Mouse (Mus musculus) limb, embryonic 12.5 days (tissue): ENCODE measurements around the gene Pknox2. TPM values are rescaled to one million over a fixed set of nuclear protein-coding genes. Genes with fewer than 3 reads are reported as not detected.

Source experiments
- ATAC-seq: fragments of 200-750 bp; cut with Nextera tagmentation; 2 replicates; pipeline ENCODE4 v1.8.0; 2017; ENCODE audit warnings: low read depth, moderate TSS enrichment; ENCODE audit not compliant: insufficient number of reproducible peaks, insufficient read depth, low FRiP score, low TSS enrichment
- H3K27ac ChIP-seq: fragments of 300-500 bp; sonication (generic); 2 replicates; pipeline ENCODE4 v1.5.1; 2016; ENCODE audit warnings: mild to moderate bottlenecking, moderate library complexity
- H3K27me3 ChIP-seq: fragments of 300-500 bp; sonication (generic); 2 replicates; pipeline ENCODE4 v1.6.1; 2016; ENCODE audit warnings: mild to moderate bottlenecking, moderate library complexity
- H3K36me3 ChIP-seq: fragments of 300-500 bp; sonication (generic); 2 replicates; pipeline ENCODE4 v1.6.1; 2016; ENCODE audit warnings: mild to moderate bottlenecking, moderate library complexity
- H3K4me1 ChIP-seq: fragments of 300-500 bp; sonication (generic); replicated peaks from 2 replicates; pipeline ENCODE4 v1.6.1; 2016
- H3K4me2 ChIP-seq: fragments of 300-500 bp; sonication (generic); 2 replicates; pipeline ENCODE4 v1.6.1; 2016; ENCODE audit warnings: mild to moderate bottlenecking, moderate library complexity
- H3K4me3 ChIP-seq: fragments of 300-500 bp; sonication (generic); replicated peaks from 2 replicates; pipeline ENCODE4 v1.5.1; 2016; ENCODE audit warnings: mild to moderate bottlenecking
- H3K9ac ChIP-seq: fragments of 300-500 bp; sonication (generic); replicated peaks from 2 replicates; pipeline ENCODE4 v1.6.1; 2016; ENCODE audit warnings: mild to moderate bottlenecking, moderate library complexity
- H3K9me3 ChIP-seq: fragments of 300-500 bp; sonication (generic); 2 replicates; pipeline ENCODE4 v1.6.1; 2016; ENCODE audit warnings: mild to moderate bottlenecking, moderate library complexity
- WGBS: fragments of 180-500 bp; shearing (Covaris S2); methylation state at CpG from one replicate; pipeline ENCODE4 v1.1.7; 2016; 5-methylcytosine and 5-hydroxymethylcytosine counted together
- polyA plus RNA-seq: library from polyadenylated mRNA; unstranded; fragments of >200 nt; fragmentation: Nextera tagmentation; extraction: Ambion mirVana; gene quantifications from 2 replicates; pipeline ENCODE4 v1.2.1, GENCODE M21; 2016

Pknox2 gene
- polyA plus RNA-seq, 1 experiment from 2014 or later, result 15.5 TPM

DNA sequence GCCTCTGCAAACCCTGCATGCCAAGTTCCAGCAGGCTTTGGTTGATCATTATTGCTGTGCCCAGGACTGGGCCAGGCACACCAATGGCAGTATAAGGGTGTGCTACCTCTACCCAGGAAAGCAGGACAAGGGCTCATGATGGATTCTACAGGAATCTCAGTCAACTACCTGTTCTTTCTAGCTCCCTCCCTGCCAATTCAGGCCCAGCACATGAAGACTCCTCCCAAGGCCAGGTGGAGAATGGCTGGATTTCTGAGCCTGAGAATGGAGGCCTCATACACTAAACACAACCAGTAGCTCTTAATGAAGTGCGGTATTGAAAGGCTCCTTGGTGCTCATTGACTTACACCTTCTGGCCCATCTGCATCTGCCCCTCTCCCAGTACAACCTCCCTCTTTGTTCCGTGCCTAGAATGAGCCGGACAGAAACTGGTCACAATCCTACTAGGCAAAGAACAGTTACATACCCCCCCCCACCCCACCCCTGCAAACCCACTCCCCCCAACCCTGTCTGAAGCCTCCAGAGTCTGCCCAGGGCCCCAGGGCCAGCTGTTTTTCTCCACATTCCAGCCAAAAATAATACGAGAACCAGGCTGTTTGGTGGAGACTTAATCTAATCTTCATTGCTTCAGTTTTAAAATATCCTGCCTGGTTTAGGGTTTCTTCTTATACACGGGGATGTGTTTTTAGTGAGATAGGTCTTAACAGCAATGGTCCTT is 6.6 kb downstream of the Pknox2 start:
- Histone ChIP-seq H3K4me1 (peaks cover 82% of the 10 kb centered on the region), H3K9ac (no peak overlapping the region), H3K27me3 (peaks cover 71% of the 10 kb centered on the region), H3K4me2 (peak overlapping the region; percentile 49; the same call in 1 of the 2 replicates), H3K9me3 (no peaks in the 10 kb centered on the region), H3K36me3 (no peaks in the 10 kb centered on the region), H3K4me3 (no peak overlapping the region), H3K27ac (peak overlapping the region; percentile 59)
- WGBS, result 16% methylated on average over 5 of the region's 5 CpGs
- no peak for ATAC-seq

DNA sequence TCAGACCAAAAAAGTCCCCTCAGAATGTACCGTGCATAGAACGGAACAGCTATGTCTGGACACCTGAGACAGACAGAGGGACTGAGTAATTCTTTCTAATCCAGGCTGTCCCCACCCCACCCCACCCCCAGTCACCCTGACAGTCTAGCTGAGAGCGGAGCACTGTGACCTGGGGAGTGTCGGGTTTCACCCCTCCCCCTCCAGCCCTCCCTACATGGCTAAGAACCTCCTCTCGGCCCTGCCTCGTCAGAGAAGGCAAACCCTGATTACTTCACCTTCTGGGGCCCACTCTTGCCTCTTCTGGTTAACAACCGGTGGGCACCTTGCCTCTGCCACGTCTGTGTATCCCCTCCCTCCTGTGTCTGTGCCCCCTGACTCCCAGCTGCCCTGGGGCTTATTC is 7.7 kb downstream of the Pknox2 start:
- H3K36me3 ChIP-seq, result no peaks in the 10 kb centered on the region
- H3K27me3 ChIP-seq, result peaks cover 73% of the 10 kb centered on the region
- H3K27ac ChIP-seq, result peak overlapping the region; percentile 78
- H3K9me3 ChIP-seq, result 0 out of 2 replicates have a peak, but pooled peaks cover 6% of the 10 kb centered on the region
- no peak overlapping the region for H3K4me3 ChIP-seq
- no peak overlapping the region for H3K9ac ChIP-seq
- peak overlapping the region; percentile 49 for H3K4me2 ChIP-seq
- WGBS, result under 1% methylated on average over 8 of the region's 8 CpGs
- H3K4me1 ChIP-seq, result peaks cover 72% of the 10 kb centered on the region
- peak; percentile 70; the same call in 1 of the 2 replicates for ATAC-seq

GRCm38 (mm10) chr9:37138883-37139282 is 8.3 kb downstream of the Pknox2 start:
- Histone ChIP-seq H3K9ac (no peak overlapping the region), H3K4me3 (no peak overlapping the region), H3K4me2 (no peak overlapping the region), H3K27me3 (peaks cover 74% of the 10 kb centered on the region), H3K9me3 (0 out of 2 replicates have a peak, but pooled peaks cover 6% of the 10 kb centered on the region), H3K27ac (no peak overlapping the region), H3K36me3 (no peaks in the 10 kb centered on the region), H3K4me1 (peaks cover 66% of the 10 kb centered on the region)
- ATAC-seq, result no peak
- WGBS, result 10% methylated on average over 4 of the region's 4 CpGs

GRCm38 (mm10) chr9:37136340-37136739 is 10.9 kb downstream of the Pknox2 start:
- no peaks in the 10 kb centered on the region for H3K36me3 ChIP-seq
- H3K9ac ChIP-seq, result no peak overlapping the region
- 0 out of 2 replicates have a peak, but pooled peaks cover 6% of the 10 kb centered on the region for H3K9me3 ChIP-seq
- WGBS, result 55% methylated on average over 13 of the region's 13 CpGs
- H3K27me3 ChIP-seq, result peaks cover 82% of the 10 kb centered on the region
- H3K4me2 ChIP-seq, result no peak overlapping the region
- peaks cover 42% of the 10 kb centered on the region for H3K4me1 ChIP-seq
- no peak overlapping the region for H3K4me3 ChIP-seq
- ATAC-seq, result no peak
- no peak overlapping the region for H3K27ac ChIP-seq

- Histone ChIP-seq H3K36me3 (no peaks in the 10 kb centered on the region), H3K27ac (no peak overlapping the region), H3K9ac (no peak overlapping the region), H3K4me1 (peaks cover 15% of the 10 kb centered on the region), H3K9me3 (0 out of 2 replicates have a peak, but pooled peaks cover 6% of the 10 kb centered on the region), H3K4me2 (no peak overlapping the region), H3K4me3 (no peak overlapping the region), H3K27me3 (peaks cover 61% of the 10 kb centered on the region)
- no peak for ATAC-seq
- WGBS, result 89% methylated on average over 7 of the region's 7 CpGs
These were observed 13.7 kb downstream of the Pknox2 start for GRCm38 (mm10) chr9:37133495-37133894.

GRCm38 (mm10) chr9:37129046-37129445 is 18.2 kb downstream of the Pknox2 start:
- Histone ChIP-seq H3K4me3 (no peak overlapping the region), H3K9ac (no peak overlapping the region), H3K27me3 (peaks cover 48% of the 10 kb centered on the region), H3K27ac (no peak overlapping the region), H3K4me1 (peaks cover 17% of the 10 kb centered on the region), H3K36me3 (no peaks in the 10 kb centered on the region), H3K9me3 (no peaks in the 10 kb centered on the region), H3K4me2 (no peak overlapping the region)
- ATAC-seq, result no peak
- WGBS, result 90% methylated on average over 6 of the region's 6 CpGs

DNA sequence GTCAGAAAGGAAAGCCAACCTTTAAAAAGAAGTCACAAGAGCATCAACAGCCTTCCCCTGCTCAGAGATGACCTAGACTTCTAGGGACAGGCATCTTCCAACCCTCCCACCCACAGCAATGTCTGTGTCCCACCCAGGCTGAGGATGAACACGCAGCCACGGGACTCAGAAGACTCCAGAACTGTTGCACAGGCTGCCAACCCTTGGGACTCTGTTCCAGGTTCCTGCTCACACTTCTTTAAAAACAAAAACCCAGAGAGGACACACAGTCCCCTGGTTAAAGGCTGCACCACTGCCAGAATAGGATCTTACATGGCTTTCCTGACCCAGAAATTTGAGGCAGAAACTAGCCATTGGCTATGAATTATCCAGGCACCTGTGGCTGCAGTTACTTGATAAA is 21.0 kb downstream of the Pknox2 start:
- peaks cover 48% of the 10 kb centered on the region for H3K27me3 ChIP-seq

DNA sequence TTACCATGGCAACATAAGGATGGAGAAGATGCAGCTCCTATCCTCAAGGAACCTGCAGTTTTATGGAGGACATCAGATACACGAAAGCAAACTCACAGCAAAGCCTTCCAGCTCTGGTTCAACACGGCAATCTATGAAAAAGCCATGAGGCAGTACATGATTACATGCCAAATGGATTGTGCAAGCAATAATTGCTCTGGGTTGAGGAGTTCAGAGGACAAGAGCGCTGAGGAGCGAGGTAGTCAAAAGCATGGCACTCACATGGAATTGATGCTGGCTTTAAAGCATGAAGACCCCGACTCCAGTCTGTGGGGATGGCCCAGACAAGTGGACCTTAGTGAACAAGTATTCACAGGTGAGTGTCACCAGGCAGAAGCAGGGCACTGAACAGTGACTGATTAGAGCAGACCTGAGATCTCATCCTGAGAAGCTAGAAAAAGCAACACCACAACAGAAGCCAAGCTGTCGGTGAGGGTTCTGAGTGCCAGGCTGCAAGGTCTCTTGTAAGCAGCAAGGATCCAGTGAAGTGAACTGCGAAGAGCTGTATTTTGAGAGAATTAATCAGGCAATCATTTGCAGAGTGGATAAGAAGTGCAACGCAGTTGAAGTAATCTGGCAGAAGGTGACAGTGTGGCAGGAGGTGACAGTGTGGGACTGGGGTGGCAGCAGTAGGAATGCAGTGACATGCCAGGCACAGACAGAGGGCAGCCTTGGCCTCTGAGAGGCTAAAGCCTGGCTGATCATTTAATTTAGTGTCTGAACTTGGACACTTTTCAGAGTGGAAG is 22.3 kb downstream of the Pknox2 start:
- WGBS, result 85% methylated on average over 8 of the region's 8 CpGs
- H3K4me1 ChIP-seq, result peaks cover 57% of the 10 kb centered on the region
- H3K36me3 ChIP-seq, result no peaks in the 10 kb centered on the region
- peaks cover 57% of the 10 kb centered on the region for H3K27me3 ChIP-seq
- no peak for ATAC-seq
- no peak overlapping the region for H3K9ac ChIP-seq
- H3K9me3 ChIP-seq, result no peaks in the 10 kb centered on the region
- no peak overlapping the region for H3K4me2 ChIP-seq
- H3K27ac ChIP-seq, result no peak overlapping the region
- H3K4me3 ChIP-seq, result no peak overlapping the region

More for the DNA sequence above, 21.0 kb downstream of the Pknox2 start:
- peaks cover 44% of the 10 kb centered on the region for H3K4me1 ChIP-seq
- H3K4me3 ChIP-seq, result no peak overlapping the region
- no peak overlapping the region for H3K4me2 ChIP-seq
- WGBS, result 91% methylated on average over 2 of the region's 2 CpGs
- ATAC-seq, result no peak
- no peaks in the 10 kb centered on the region for H3K36me3 ChIP-seq
- H3K9me3 ChIP-seq, result no peaks in the 10 kb centered on the region
- H3K27ac ChIP-seq, result no peak overlapping the region
- H3K9ac ChIP-seq, result no peak overlapping the region

- Histone ChIP-seq H3K27ac (peak overlapping the region; percentile 74; the same call in 1 of the 2 replicates), H3K4me2 (peak overlapping the region; percentile 28), H3K27me3 (peaks cover 64% of the 10 kb centered on the region), H3K4me1 (peaks cover 57% of the 10 kb centered on the region), H3K9ac (no peak overlapping the region), H3K36me3 (no peaks in the 10 kb centered on the region), H3K9me3 (no peaks in the 10 kb centered on the region), H3K4me3 (no peak overlapping the region)
- WGBS, result 15% methylated on average over 7 of the region's 7 CpGs
- ATAC-seq, result peak; percentile 72; the same call in 1 of the 2 replicates
These were observed 23.8 kb downstream of the Pknox2 start for GRCm38 (mm10) chr9:37123384-37123783.

DNA sequence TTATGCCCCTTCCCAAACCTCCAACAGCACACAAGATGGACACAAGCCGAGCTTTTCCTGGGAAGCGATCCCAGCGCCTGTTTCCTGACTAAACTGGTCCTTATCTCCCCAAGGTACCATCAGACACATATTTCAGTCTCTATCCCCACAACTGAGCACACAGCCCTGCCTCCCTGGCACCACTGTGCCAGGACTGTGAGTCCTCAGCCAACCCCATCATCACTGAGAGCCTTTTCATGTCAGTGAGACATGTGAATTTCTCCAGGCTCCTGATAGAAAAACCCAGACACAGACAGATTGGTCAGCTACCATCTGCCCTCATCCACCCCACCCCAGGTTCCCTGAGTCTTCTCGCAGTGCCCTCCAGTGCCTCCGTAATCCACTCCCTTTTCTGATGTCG is 24.2 kb downstream of the Pknox2 start:
- WGBS, result 44% methylated on average over 6 of the region's 6 CpGs
- Histone ChIP-seq H3K9me3 (no peaks in the 10 kb centered on the region), H3K4me1 (peaks cover 57% of the 10 kb centered on the region), H3K36me3 (no peaks in the 10 kb centered on the region), H3K9ac (no peak overlapping the region), H3K27ac (peak overlapping the region; percentile 74), H3K4me2 (peak overlapping the region; percentile 28), H3K27me3 (peaks cover 67% of the 10 kb centered on the region), H3K4me3 (no peak overlapping the region)
- ATAC-seq, result no peak

- peaks cover 70% of the 10 kb centered on the region for H3K27me3 ChIP-seq
- no peak overlapping the region for H3K9ac ChIP-seq
- peak; percentile 21; the same call in 1 of the 2 replicates for ATAC-seq
- H3K9me3 ChIP-seq, result no peaks in the 10 kb centered on the region
- H3K4me3 ChIP-seq, result no peak overlapping the region
- H3K27ac ChIP-seq, result peak overlapping the region; percentile 74
- peak overlapping the region; percentile 28; the same call in 1 of the 2 replicates for H3K4me2 ChIP-seq
- whole genome bisulfite sequencing, result 0% methylated on average over 1 of the region's 1 CpGs
- H3K4me1 ChIP-seq, result peaks cover 62% of the 10 kb centered on the region
- no peaks in the 10 kb centered on the region for H3K36me3 ChIP-seq
These were observed 24.8 kb downstream of the Pknox2 start for GRCm38 (mm10) chr9:37122381-37122780.
